Mouse (Mus musculus) heart, adult 2 months (tissue): Measurements from ENCODE around the gene Ahcy. TPM values are rescaled to one million over a fixed set of nuclear protein-coding genes. Genes with fewer than 3 reads are reported as not detected.

Source experiments
- DNase-seq, 2 experiments: peaks; one replicate each; pipeline ENCODE4 v3.0.0; 2021
- H3K27ac ChIP-seq: fragments of 200-600 bp; 2 replicates; pipeline ENCODE4 v1.8.1; 2022
- H3K27me3 ChIP-seq: fragments of 200-500 bp; 2 replicates; pipeline ENCODE4 v1.6.1; 2012; ENCODE audit warnings: mild to moderate bottlenecking, low read length, inconsistent platforms, mixed read lengths; ENCODE audit not compliant: control insufficient read depth, insufficient read depth
- H3K36me3 ChIP-seq: fragments of 200-500 bp; 2 replicates; pipeline ENCODE4 v1.6.1; 2012; ENCODE audit warnings: low read length, inconsistent platforms; ENCODE audit not compliant: control insufficient read depth, insufficient read depth
- H3K4me1 ChIP-seq: fragments of 200-500 bp; 2 replicates; pipeline ENCODE4 v1.6.1; 2011; ENCODE audit warnings: low read length; ENCODE audit not compliant: control insufficient read depth, insufficient read depth
- H3K4me3 ChIP-seq: fragments of 200-600 bp; 2 replicates; pipeline ENCODE4 v1.8.1; 2022
- H3K79me2 ChIP-seq: fragments of 200-500 bp; replicated peaks from 2 replicates; pipeline ENCODE4 v1.6.1; 2012; ENCODE audit warnings: mild to moderate bottlenecking, inconsistent platforms, low read length, moderate library complexity, mixed read lengths; ENCODE audit not compliant: control insufficient read depth, insufficient read depth
- H3K9ac ChIP-seq: fragments of 200-500 bp; 2 replicates; pipeline ENCODE4 v1.6.1; 2012; ENCODE audit warnings: low read depth, mild to moderate bottlenecking, control low read depth, inconsistent platforms, low read length, mixed read lengths
- CTCF ChIP-seq: fragments of 200-600 bp; IDR thresholded peaks from 2 replicates; pipeline ENCODE4 v1.8.1; 2022; ENCODE audit warnings: antibody characterized with exemption, mild to moderate bottlenecking, moderate library complexity
- EP300 ChIP-seq: fragments of 200-500 bp; IDR thresholded peaks from 2 replicates; pipeline ENCODE4 v1.6.1; 2011; ENCODE audit warnings: low read depth, low read length, control low read depth; ENCODE audit not compliant: insufficient read depth
- POLR2A ChIP-seq: fragments of 200-500 bp; IDR thresholded peaks from 2 replicates; pipeline ENCODE4 v1.6.1; 2011; ENCODE audit warnings: mild to moderate bottlenecking, low read depth, low read length, control low read depth; ENCODE audit not compliant: insufficient read depth
- WGBS: fragments of 180-500 bp; shearing (Covaris S2); methylation state at CpG from one replicate; pipeline ENCODE4 v1.1.7; 2018; 5-methylcytosine and 5-hydroxymethylcytosine counted together
- intact Hi-C: fragments of 180-260 bp; cut with DNase I; formaldehyde crosslinking; loops from one replicate; pipeline ENCODE4 v1.15.1; 2025
- polyA plus RNA-seq: library from polyadenylated mRNA; depleted of rRNA; stranded (reverse); fragments of >200 nt; gene quantifications from 2 replicates; pipeline ENCODE4 v1.2.3, GENCODE M21; 2012
- total RNA-seq, 2 experiments: library from RNA; stranded (reverse); gene quantifications; 2 replicates each; pipeline ENCODE4 v1.2.3; 2021

The Ahcy gene
- total and polyA plus RNA-seq, 3 experiments = 10.5 to 22.5 (median 14.0) TPM

DNA sequence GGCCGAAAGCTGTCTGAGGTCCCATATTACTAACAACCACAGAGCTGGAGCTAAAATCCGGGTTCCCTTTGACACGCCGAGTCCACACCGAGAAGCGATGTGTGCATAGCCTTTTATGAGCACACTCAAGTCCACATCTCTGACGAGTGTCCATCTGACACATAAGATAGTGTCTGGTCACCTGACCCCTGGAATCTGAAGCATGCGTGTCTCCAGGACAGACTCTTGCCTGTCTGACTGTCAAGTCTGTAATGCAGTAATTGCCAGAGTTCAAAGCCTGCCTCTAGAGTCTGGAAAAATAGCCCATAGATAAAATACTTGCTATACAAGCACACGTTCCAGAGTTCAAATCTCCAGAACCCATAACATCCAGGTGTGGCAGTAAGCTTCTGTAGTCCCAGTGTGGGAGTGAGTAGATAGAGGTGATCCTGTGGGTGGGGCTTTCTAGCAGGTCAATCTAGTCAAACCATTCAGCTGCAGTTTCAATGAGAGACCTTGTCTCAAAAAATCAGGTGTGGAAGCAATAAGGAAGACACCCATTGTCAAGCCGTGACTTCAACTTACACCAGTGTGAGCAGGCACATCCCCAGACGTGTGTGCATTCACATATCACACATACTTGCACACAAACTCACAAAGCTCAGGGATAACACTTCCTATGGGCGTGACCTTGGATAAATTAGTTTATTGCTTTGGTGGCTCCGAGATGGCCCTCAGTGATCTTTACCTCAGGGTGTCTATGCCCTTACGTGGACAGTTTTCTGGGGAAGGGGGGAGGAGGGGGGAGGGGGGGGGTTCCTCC is 25.9 kb upstream of the Ahcy start:
- intact Hi-C loops = no loop called here
- WGBS = 68% methylated on average over 14 of the region's 14 CpGs

DNA sequence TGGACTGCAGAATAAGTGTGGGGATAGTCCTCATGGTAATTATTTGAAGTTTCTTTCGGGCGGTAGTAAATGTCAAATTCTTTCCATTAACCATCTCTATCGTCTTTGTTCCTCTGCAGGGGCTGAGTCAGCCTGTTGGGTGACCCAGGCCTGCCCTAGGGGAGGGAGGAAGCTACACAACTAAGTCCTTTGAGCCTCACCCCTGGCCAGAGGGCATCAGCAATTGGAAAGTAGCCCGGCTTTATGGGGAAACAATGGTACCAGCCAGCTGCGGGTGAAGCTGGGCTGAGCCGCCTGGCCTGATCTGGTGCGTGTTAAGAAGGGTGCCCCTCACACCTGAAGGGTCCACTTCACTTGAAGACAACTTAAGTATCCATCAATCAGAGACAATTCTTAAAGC is 25.1 kb upstream of the Ahcy start:
- H3K4me1 ChIP-seq = no peaks in the 10 kb centered on the region
- H3K36me3 ChIP-seq = no peaks in the 10 kb centered on the region
- TF ChIP-seq POLR2A (no peak), EP300 (no peak)
- no peak overlapping the region for H3K4me3 ChIP-seq
- H3K9ac ChIP-seq = no peak overlapping the region
- H3K79me2 ChIP-seq = no peaks in the 10 kb centered on the region
- H3K27me3 ChIP-seq = no peaks in the 10 kb centered on the region
- peak in 1 of 2 experiments; percentile 48 for DNase-seq
- intact Hi-C loops = no loop called here
- 41% methylated on average over 7 of the region's 7 CpGs for WGBS
- H3K27ac ChIP-seq = no peak overlapping the region

More for the DNA sequence above, 25.9 kb upstream of the Ahcy start:
- Histone ChIP-seq H3K4me1 (no peaks in the 10 kb centered on the region), H3K9ac (no peak overlapping the region), H3K27me3 (no peaks in the 10 kb centered on the region), H3K79me2 (no peaks in the 10 kb centered on the region), H3K36me3 (no peaks in the 10 kb centered on the region), H3K27ac (no peak overlapping the region), H3K4me3 (no peak overlapping the region)
- TF ChIP-seq EP300 = no peak
- no peak for TF ChIP-seq POLR2A
- TF ChIP-seq CTCF = no peak
- DNase-seq = no peak

DNA sequence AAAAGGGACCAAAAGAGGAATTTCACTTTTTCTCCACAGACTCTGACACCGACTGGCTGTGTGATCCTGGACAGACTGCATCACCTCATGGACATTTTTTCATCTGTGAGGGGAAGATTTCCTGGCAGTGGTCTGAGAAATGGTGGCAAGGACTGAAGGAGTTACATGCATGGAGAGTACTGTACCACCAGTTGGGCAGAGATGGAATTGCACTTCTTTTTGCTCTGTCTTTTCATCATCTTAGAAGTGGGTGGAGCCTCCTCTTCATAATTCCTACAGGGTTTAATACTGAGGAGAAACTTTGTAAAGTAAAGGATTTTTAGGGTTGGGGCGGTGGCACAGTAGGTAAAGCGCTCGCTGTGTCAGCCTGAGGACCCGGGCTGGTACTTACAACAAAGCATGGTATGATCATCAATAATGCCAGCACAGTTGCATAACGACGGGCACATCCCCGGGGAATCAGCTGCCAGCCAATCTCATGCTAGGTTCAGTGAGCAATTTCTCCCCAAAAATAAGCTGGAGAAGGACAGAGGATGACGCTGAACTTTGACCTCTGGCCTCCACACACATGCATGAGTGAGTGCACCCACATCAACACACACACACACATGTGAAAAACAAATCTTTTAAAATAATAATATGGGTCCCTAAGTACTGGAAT is 24.6 kb upstream of the Ahcy start:
- intact Hi-C loops = no loop called here
- no peak for TF ChIP-seq EP300
- TF ChIP-seq POLR2A = no peak
- peak; percentile 15; the same call in 1 of the 2 replicates for TF ChIP-seq CTCF
- H3K4me3 ChIP-seq = no peak overlapping the region
- 88% methylated on average over 9 of the region's 9 CpGs for WGBS
- no peak overlapping the region for H3K27ac ChIP-seq
- H3K79me2 ChIP-seq = no peaks in the 10 kb centered on the region
- no peaks in the 10 kb centered on the region for H3K27me3 ChIP-seq
- no peaks in the 10 kb centered on the region for H3K4me1 ChIP-seq
- no peak for DNase-seq
- H3K36me3 ChIP-seq = no peaks in the 10 kb centered on the region
- H3K9ac ChIP-seq = no peak overlapping the region

DNA sequence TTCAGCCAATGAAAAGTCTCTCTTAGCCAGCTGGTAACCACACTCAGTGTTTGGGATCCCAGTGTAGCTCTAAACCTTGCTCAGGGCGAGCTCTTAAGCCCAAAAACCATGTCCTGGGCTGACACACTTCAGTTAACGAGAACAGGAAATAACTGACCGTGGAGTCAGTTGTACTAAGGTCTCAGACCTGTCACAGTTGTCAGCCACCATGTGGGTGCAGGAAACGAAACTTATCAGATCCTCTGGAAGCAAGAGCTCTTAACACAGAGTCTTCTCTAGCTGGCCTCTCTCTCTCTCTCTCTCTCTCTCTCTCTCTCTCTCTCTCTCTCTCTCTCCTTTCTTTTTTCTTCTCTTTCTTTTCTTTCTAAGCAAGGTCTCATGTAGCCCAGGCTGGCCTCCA is 19.1 kb upstream of the Ahcy start:
- Histone ChIP-seq H3K9ac (no peak overlapping the region), H3K27ac (no peak overlapping the region), H3K4me1 (no peaks in the 10 kb centered on the region), H3K79me2 (no peaks in the 10 kb centered on the region), H3K36me3 (no peaks in the 10 kb centered on the region), H3K4me3 (no peak overlapping the region), H3K27me3 (no peaks in the 10 kb centered on the region)
- 25% methylated on average over 4 of the region's 4 CpGs for WGBS
- no peak for DNase-seq
- TF ChIP-seq EP300 = no peak
- no peak for TF ChIP-seq POLR2A
- TF ChIP-seq CTCF = no peak
- intact Hi-C loops = no loop called here

DNA sequence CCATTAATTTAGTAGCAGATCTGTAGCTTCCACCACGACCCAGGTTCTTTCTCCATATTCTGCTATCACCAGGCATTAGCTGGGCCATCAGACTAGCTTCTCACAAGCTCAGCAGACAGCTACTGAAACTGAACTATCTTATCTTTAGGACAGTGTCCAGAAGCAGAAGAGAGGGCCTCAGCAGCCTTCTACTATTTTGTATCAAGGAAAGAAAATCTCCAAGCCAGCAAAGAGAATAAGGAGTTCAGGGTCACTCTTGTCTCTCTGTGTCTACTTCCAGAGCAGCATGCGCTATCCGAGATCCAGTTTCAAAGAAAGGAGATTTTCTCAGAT is 17.4 kb upstream of the Ahcy start:
- Histone ChIP-seq H3K4me1 (no peaks in the 10 kb centered on the region), H3K36me3 (no peaks in the 10 kb centered on the region), H3K27ac (no peak overlapping the region), H3K9ac (no peak overlapping the region), H3K4me3 (no peak overlapping the region), H3K79me2 (no peaks in the 10 kb centered on the region), H3K27me3 (no peaks in the 10 kb centered on the region)
- no peak for DNase-seq
- intact Hi-C loops = no loop called here
- WGBS = 66% methylated on average over 3 of the region's 3 CpGs
- no peak for TF ChIP-seq EP300
- no peak for TF ChIP-seq CTCF
- no peak for TF ChIP-seq POLR2A

DNA sequence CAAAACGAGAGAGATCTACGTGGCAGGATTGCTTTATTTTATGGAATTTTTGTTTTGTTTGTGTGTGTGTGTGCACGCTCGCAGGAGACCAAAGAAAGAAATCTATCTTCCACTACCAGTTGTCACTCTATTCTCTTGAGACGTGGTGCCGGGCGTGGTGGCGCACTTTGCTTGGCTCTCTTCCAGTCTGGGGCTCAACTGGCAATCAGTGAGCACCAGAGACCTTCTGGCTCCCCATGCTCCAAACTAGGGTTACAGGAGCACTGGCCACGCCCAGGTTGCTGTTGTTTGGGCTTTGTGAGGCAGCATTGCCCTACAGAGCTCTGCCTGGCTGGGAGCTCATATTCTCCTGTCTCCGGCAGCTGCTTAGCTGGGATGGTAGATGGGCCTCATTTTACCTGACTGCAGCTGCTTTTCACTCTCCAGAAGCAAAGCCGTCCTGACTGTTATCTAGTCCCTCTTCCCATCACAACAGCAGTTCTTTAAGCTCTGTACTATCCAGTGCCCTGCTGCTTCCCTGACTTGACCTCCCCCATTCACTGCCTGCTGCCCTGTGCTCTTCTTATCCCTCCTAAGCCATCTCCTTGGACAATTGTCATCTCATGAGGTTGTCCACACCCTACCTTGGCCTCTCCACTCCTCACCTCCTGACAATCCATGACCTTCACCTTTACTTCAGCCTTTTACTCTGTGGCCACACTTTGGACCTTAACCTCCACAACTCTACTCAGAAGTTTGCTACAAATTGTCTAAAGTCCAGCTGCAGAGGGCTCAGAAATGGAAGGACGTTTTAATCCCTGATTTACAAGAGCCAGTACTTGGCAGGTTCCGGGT is 16.8 kb upstream of the Ahcy start:
- Histone ChIP-seq H3K36me3 (no peaks in the 10 kb centered on the region), H3K79me2 (no peaks in the 10 kb centered on the region), H3K27me3 (no peaks in the 10 kb centered on the region), H3K9ac (no peak overlapping the region), H3K4me3 (no peak overlapping the region), H3K4me1 (no peaks in the 10 kb centered on the region), H3K27ac (no peak overlapping the region)
- no peak for DNase-seq
- intact Hi-C loops = no loop called here
- 49% methylated on average over 13 of the region's 13 CpGs for WGBS
- TF ChIP-seq CTCF = no peak
- TF ChIP-seq EP300 = no peak
- no peak for TF ChIP-seq POLR2A
